Mouse (Mus musculus) neural tube, embryonic 10.5 days (tissue): ENCODE data around the gene Etnk1.
"Not testable (repeated sequence)": the region's sequence is repeated elsewhere in the genome, so short reads cannot be mapped to it uniquely, and the experiment has no call there.

Experiments
- DNase-seq: peaks from one replicate; pipeline ENCODE4 v3.0.0-alpha.2; 2017; ENCODE audit warnings: low spot score; ENCODE audit errors: extremely low spot score

Gene Etnk1

DNA sequence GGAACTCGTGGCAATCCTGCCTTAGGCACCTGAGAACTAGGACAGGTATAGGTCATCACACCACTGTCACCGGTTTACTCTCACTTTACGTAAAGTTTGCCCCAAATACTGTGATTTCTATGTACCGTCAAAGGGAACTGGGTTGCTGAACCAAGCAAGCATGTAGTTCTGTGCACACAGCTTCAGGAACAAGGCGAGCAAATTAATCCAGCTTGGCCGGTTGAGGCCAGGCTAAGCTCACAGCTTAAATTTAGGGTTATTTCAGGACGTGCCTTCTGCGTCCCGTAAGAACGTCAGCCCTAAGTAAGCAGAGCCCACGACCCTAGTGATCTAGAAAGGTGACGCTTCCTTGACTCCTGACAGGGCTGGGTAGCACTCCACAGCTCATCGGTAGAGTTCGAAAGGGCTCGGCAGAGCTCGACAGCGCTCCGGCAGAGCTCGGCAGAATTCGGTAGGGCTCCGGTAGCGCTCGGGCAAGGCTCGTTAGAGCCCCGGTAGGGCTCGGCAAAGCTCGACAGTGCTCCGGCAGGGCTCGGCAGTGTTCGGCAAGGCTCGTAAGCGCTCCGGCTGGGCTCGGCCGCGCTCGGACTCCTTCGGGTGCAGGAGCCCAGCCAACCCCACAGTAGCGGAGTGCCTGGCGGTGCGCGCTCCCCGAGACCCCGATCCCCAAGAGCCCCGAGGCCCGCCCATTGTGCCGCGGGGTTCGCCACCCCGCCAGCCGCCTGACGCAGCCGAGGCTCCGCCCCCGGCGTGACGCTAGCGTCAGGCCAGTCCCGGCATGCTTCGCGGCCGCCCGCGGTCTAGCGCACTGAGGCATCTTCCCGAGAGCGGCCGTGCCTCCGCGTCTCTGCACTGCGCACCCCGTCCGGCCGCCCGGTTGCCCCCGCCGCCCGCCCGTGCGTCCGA lies at the start of gene Etnk1:
Gene Etnk1, plus strand, starts transcription at position 770 of the 906 bp plus-strand sequence.
- DNase-seq = peak; percentile 92

- DNase-seq = no peak
Measured at GRCm38 (mm10) chr6:143119325-143119724, 47.7 kb upstream of the Etnk1 start.

GRCm38 (mm10) chr6:143125721-143126120 lies 41.3 kb upstream of the Etnk1 start:
- DNase-seq = no peak

DNA sequence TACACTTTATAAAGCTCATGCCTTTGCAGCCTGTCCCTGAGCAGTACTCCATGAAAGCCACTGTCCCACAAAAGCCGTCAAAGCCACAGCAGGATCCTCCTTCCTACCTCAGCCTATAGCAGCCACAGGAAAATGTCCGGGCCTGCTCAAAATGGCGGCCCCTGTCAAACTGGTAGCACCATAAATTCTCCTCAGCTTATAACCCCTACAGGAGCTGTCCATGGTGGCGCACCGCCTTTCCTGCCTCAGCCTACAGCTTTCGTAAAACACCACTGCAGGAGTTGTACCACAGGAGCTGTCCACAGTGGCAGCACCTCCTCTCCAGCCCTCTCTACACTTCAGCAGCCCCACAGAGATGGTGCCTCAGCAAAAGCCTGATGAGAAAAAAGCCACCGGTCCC lies 37.6 kb upstream of the Etnk1 start:
- no peak for DNase-seq

- DNase-seq = no peak
Measured at GRCm38 (mm10) chr6:143129952-143130351, 37.1 kb upstream of the Etnk1 start.

GRCm38 (mm10) chr6:143130411-143130810 lies 36.6 kb upstream of the Etnk1 start:
- DNase-seq = no peak

- no peak for DNase-seq
Measured at GRCm38 (mm10) chr6:143131895-143132652, 34.9 kb upstream of the Etnk1 start.

GRCm38 (mm10) chr6:143133150-143133549 lies 33.9 kb upstream of the Etnk1 start:
- DNase-seq = no peak

DNA sequence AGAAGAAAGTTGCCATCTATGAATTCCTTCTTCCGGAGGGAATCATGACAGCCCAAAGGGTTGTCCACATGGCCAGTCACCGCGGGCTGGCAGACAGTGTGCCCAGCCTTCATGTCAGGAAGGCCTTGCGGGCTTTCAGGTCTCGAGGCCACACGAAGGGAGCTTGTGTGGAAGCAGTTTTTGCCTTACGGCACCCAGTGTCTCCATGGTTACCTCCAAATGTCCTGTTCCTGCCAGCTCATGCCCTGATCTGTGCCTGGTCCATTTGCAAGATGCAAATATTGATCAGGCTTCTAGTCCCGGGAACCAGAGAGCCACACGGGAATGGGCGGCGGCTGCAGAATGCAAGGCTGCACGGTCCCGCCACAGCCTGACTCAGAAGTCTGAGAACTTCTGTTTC lies 31.9 kb upstream of the Etnk1 start:
- no peak for DNase-seq

- no peak for DNase-seq
Measured at GRCm38 (mm10) chr6:143136688-143137087, 30.3 kb upstream of the Etnk1 start.

DNA sequence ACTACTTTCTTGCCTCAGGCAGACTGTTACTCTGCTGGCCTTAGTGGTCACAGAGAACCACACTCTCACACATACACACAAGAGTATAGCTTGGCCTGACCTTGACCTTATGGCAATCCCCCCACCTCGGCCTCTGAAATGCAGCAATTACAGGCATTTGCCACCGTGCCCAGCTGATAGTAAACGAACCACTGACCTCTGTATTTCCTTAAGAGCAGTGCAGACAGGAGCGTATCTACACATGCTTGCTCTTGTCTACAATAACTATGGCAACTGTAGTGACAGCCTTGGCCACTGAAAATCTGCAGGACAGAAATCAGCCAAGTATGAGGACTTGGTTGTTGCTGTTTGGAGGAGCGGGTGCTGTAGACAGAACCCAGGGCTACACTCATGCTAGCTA lies 29.7 kb upstream of the Etnk1 start:
- DNase-seq = no peak

DNA sequence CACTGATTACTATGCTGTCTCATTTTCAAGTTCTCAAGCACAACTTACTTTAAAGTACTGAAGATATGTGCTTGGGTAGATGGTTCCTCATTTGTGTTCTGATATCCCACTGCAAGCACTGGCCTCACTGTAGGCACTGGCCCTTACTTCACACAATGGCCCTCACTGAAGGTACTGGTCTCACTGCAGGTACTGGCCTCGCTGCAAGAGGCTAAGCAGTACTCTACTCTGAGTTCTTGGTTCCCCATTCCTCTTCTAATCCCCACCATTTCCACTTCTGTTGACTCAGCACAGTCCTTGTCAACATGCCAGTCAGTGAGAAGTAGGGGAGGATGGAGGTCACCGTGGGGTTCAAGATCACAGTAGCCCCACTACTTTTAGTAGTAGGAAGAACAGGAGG lies 27.6 kb upstream of the Etnk1 start:
- DNase-seq = no peak

GRCm38 (mm10) chr6:143140884-143141283 lies 26.1 kb upstream of the Etnk1 start:
- no peak for DNase-seq

GRCm38 (mm10) chr6:143141624-143142592 lies 25.1 kb upstream of the Etnk1 start:
- DNase-seq = not testable (repeated sequence)

- no peak for DNase-seq
Measured at GRCm38 (mm10) chr6:143142861-143143260, 24.2 kb upstream of the Etnk1 start.

GRCm38 (mm10) chr6:143143321-143143720 lies 23.7 kb upstream of the Etnk1 start:
- DNase-seq = no peak

DNA sequence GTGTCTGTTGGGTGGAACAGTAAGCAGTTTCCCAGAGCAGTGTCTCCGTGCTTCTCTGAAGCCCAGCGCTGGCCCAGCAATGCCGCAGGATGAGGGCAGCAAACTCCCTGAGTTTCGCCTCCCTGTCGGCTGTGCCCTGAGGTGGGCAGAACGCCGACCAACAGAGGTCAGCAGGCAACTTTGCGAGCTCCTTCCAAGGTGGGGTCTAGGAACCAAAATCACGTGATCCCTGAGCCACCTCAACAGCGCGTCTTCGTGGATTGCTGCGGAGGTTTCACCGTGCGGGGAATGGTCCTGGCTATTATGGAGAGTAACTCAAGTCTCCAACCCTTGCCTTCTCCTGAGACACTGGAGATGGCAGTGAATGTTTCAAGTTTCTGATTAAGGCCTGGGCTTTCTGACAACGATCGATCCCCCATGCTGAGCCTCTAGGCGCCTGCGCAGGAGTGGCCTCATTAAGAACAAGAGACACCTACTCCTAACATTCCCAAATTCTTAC lies 23.2 kb upstream of the Etnk1 start:
- DNase-seq = peak; percentile 36

GRCm38 (mm10) chr6:143144556-143144955 lies 22.5 kb upstream of the Etnk1 start:
- no peak for DNase-seq

- DNase-seq = no peak
Measured at GRCm38 (mm10) chr6:143145051-143145450, 22.0 kb upstream of the Etnk1 start.

GRCm38 (mm10) chr6:143146756-143147155 lies 20.3 kb upstream of the Etnk1 start:
- DNase-seq = no peak

- no peak for DNase-seq
Measured at GRCm38 (mm10) chr6:143148868-143149267, 18.2 kb upstream of the Etnk1 start.
